Mouse (Mus musculus) layer of hippocampus, adult 18-20 months (tissue): Measurements from ENCODE around the gene Olfr698. TPM values are rescaled to one million over a fixed set of nuclear protein-coding genes. Genes with fewer than 3 reads are reported as not detected.
"Not testable (repeated sequence)": the region's sequence is repeated elsewhere in the genome, so short reads cannot be mapped to it uniquely, and the experiment has no call there.

Experiments used
- DNase-seq, 2 experiments: peaks; one replicate each; pipeline ENCODE4 v3.0.0; 2022; ENCODE audit warnings: low spot score in 2 of 2
- long read RNA-seq: library from polyadenylated mRNA; stranded (forward); transcript quantifications from one replicate; pipeline ENCODE4 v2.0.0, GENCODE M21; 2021
- total RNA-seq, 2 experiments: library from RNA; stranded (reverse); gene quantifications; 2 replicates each; pipeline ENCODE4 v1.2.3; 2021

Gene Olfr698
- total RNA-seq: not detected
- long read RNA-seq: 0 reads

GRCm38 (mm10) chr7:106755297-106755696 is at the start of gene Olfr698:
Gene Olfr698, minus strand, starts transcription at chr7:106755397.
- no peak for DNase-seq

GRCm38 (mm10) chr7:106793098-106793497 is 37.9 kb upstream of the Olfr698 start, which contains the start of gene Olfr699:
Gene Olfr699, minus strand, starts transcription at chr7:106793198.
- DNase-seq: no peak

GRCm38 (mm10) chr7:106788330-106788729 is 33.1 kb upstream of the Olfr698 start:
- DNase-seq: no peak

GRCm38 (mm10) chr7:106761008-106761407 is 5.8 kb upstream of the Olfr698 start:
- not testable (repeated sequence) for DNase-seq

GRCm38 (mm10) chr7:106758800-106759199 is 3.6 kb upstream of the Olfr698 start:
- DNase-seq: no peak

- DNase-seq: no peak
Observed at GRCm38 (mm10) chr7:106745811-106746210, 9.4 kb downstream of the Olfr698 start.

GRCm38 (mm10) chr7:106742343-106742742 is 12.9 kb downstream of the Olfr698 start, which contains the start of gene Olfr697:
Gene Olfr697, minus strand, starts transcription at chr7:106742443.
- no peak for DNase-seq

GRCm38 (mm10) chr7:106737028-106737427 is 18.2 kb downstream of the Olfr698 start:
- no peak for DNase-seq

- DNase-seq: no peak
Observed at GRCm38 (mm10) chr7:106733717-106734116, 21.5 kb downstream of the Olfr698 start.

- not testable (repeated sequence) for DNase-seq
Observed at GRCm38 (mm10) chr7:106725654-106726053, 29.5 kb downstream of the Olfr698 start.

GRCm38 (mm10) chr7:106716296-106716695 is 38.9 kb downstream of the Olfr698 start, which contains the start of gene Olfr695:
Gene Olfr695, minus strand, starts transcription at chr7:106716396.
- no peak for DNase-seq

GRCm38 (mm10) chr7:106711463-106711862 is 43.7 kb downstream of the Olfr698 start:
- DNase-seq: no peak

- DNase-seq: not testable (repeated sequence)
Observed at GRCm38 (mm10) chr7:106707705-106708104, 47.5 kb downstream of the Olfr698 start.

Other genes starting within 250 kb of the Olfr698 start
- gene Olfr693, start 74.8 kb downstream of the Olfr698 start, total RNA-seq: not detected
- gene Olfr694, start 63.6 kb downstream of the Olfr698 start, total RNA-seq: not detected
- gene Olfr695, start 39.0 kb downstream of the Olfr698 start, total RNA-seq: not detected
- not detected for gene Olfr697, start 13.0 kb downstream of the Olfr698 start, total RNA-seq
- gene Olfr699, start 37.8 kb upstream of the Olfr698 start, total RNA-seq: not detected
- gene Olfr700, start 53.4 kb upstream of the Olfr698 start, total RNA-seq: not detected
- gene Olfr701, start 58.7 kb upstream of the Olfr698 start, total RNA-seq: not detected
- gene Olfr702, start 78.5 kb upstream of the Olfr698 start, total RNA-seq: not detected
- gene Olfr703, start 88.0 kb upstream of the Olfr698 start, total RNA-seq: not detected
- not detected for gene Olfr704, start 107.8 kb upstream of the Olfr698 start, total RNA-seq
- not detected for gene Olfr705, start 121.5 kb upstream of the Olfr698 start, total RNA-seq
- gene Olfr706, start 132.8 kb upstream of the Olfr698 start, total RNA-seq: not detected
- not detected for gene Olfr707, start 145.8 kb upstream of the Olfr698 start, total RNA-seq
- not detected for gene Olfr1532-ps1, start 152.6 kb upstream of the Olfr698 start, total RNA-seq
- not detected for gene Olfr709-ps1, start 176.8 kb upstream of the Olfr698 start, total RNA-seq
- not detected for gene Olfr710, start 192.9 kb upstream of the Olfr698 start, total RNA-seq
- not detected for gene Olfr6, start 208.5 kb upstream of the Olfr698 start, total RNA-seq
- gene Olfr711, start 220.1 kb upstream of the Olfr698 start, total RNA-seq: not detected